In genomic region chr10:63978101-63978500, GRCm38 (mm10) we compare ENCODE assay signal across 11 mouse cellular contexts. TPM values are rescaled to one million over a fixed set of nuclear protein-coding genes. Genes with fewer than 3 reads are reported as not detected.
A peak's percentile ranks its signal among the peaks of the same experiment; 100 is the strongest.
DNase-seq lines count a peak whose midpoint lies in the region; ATAC-seq and TF ChIP-seq lines count a peak whose summit lies in the region.
"Had no signal": no experiment of that assay in that cellular context is flagged by ENCODE, and none has a peak within 500 bp of the region (broad histone marks: within the 10 kb centered on the region; RNA-seq: fewer than 3 reads in every experiment).

No protein-coding gene starts in this region.

- no peaks in the 10 kb centered on the region for H3K9me3 ChIP-seq in heart, embryonic 15.5 days (replicated peaks)
- no peaks in the 10 kb centered on the region for H3K9me3 ChIP-seq in forebrain, postnatal 0 days (ENCODE audit: low read length)
- no peaks in the 10 kb centered on the region for H3K9me3 ChIP-seq in midbrain, embryonic 13.5 days

- no peak for DNase-seq in heart, adult 8-10 months (ENCODE audit: low spot score)
- peak; percentile 4 for DNase-seq in embryo, embryonic 10 days (ENCODE audit: low spot score)
- peak; percentile 21 for DNase-seq in forebrain, postnatal 0 days
- DNase-seq in adrenal gland, postnatal 10 days: no peak
- DNase-seq in testis, postnatal 14 days (ENCODE audit: low spot score): no peak
- DNase-seq in layer of hippocampus, adult 18-20 months (ENCODE audit: low spot score in 2 of 2): no peak
- DNase-seq: adrenal gland, postnatal 25 days; kidney, adult 11 months; lung, adult 18-20 months had no signal

- 28% methylated on average over 11 of the region's 11 CpGs for WGBS in heart, embryonic 15.5 days
- 7% methylated on average over 11 of the region's 11 CpGs for WGBS in forebrain, postnatal 0 days
- 22% methylated on average over 11 of the region's 11 CpGs for WGBS in midbrain, embryonic 13.5 days

- ATAC-seq in heart, embryonic 15.5 days (replicated peaks; ENCODE audit: insufficient number of reproducible peaks, insufficient read depth, low FRiP score, low read depth): no peak
- ATAC-seq in forebrain, postnatal 0 days: no peak
- peak; percentile 63 for ATAC-seq in midbrain, embryonic 13.5 days

- H3K4me1 ChIP-seq in heart, embryonic 15.5 days (replicated peaks): peaks cover 7% of the 10 kb centered on the region
- no peaks in the 10 kb centered on the region; the same call in 1 of the 2 replicates for H3K4me1 ChIP-seq in forebrain, postnatal 0 days (ENCODE audit: insufficient read depth)
- H3K4me1 ChIP-seq in midbrain, embryonic 13.5 days (replicated peaks): peaks cover 19% of the 10 kb centered on the region

- H3K36me3 ChIP-seq in heart, embryonic 15.5 days: no peaks in the 10 kb centered on the region
- no peaks in the 10 kb centered on the region for H3K36me3 ChIP-seq in forebrain, postnatal 0 days (ENCODE audit: insufficient read depth)
- H3K36me3 ChIP-seq in midbrain, embryonic 13.5 days: no peaks in the 10 kb centered on the region

- no peak for TF ChIP-seq CTCF in forebrain, postnatal 0 days (IDR thresholded peaks at IDR 0.05; ENCODE audit: low read depth)

- peak overlapping the region; percentile 44 for H3K4me2 ChIP-seq in heart, embryonic 15.5 days
- peak overlapping the region; percentile 45 for H3K4me2 ChIP-seq in forebrain, postnatal 0 days (ENCODE audit: low read depth)
- H3K4me2 ChIP-seq in midbrain, embryonic 13.5 days (replicated peaks): peak overlapping the region; percentile 50

- no peaks in the 10 kb centered on the region for H3K27me3 ChIP-seq in heart, embryonic 15.5 days
- H3K27me3 ChIP-seq in forebrain, postnatal 0 days (ENCODE audit: insufficient read depth, low read length): no peaks in the 10 kb centered on the region
- no peaks in the 10 kb centered on the region for H3K27me3 ChIP-seq in midbrain, embryonic 13.5 days

- H3K9ac ChIP-seq in heart, embryonic 15.5 days: no peak overlapping the region
- H3K9ac ChIP-seq in forebrain, postnatal 0 days: peak overlapping the region; percentile 31; the same call in 1 of the 2 replicates
- 0 out of 2 replicates have a peak overlapping the region, but pooled peaks have one; percentile 19 for H3K9ac ChIP-seq in midbrain, embryonic 13.5 days (replicated peaks)

- peak overlapping the region; percentile 32; the same call in 1 of the 2 replicates for H3K27ac ChIP-seq in heart, embryonic 15.5 days
- peak overlapping the region; percentile 30; the same call in 1 of the 2 replicates for H3K27ac ChIP-seq in forebrain, postnatal 0 days (ENCODE audit: low read depth, low read length)
- H3K27ac ChIP-seq in midbrain, embryonic 13.5 days: peak overlapping the region; percentile 74

- 0 out of 2 replicates have a peak overlapping the region, but pooled peaks have one; percentile 15 for H3K4me3 ChIP-seq in heart, embryonic 15.5 days
- H3K4me3 ChIP-seq in forebrain, postnatal 0 days (ENCODE audit: low read depth, low read length): peak overlapping the region; percentile 25
- peak overlapping the region; percentile 31 for H3K4me3 ChIP-seq in midbrain, embryonic 13.5 days (replicated peaks)

RNA-seq across cellular contexts. Expression of gene Gm10118, which starts 50.9 kb away (rescaled TPM):
- polyA plus RNA-seq in heart, embryonic 15.5 days (2015; fragmentation: Nextera tagmentation; extraction: Ambion mirVana): 2.0 and 2.2 TPM in 2 replicates
- not detected for total RNA-seq in heart, adult 8-10 months (2022)
- total RNA-seq in forebrain, postnatal 0 days (2014; rRNA removed): 1.8 and 2.4 TPM in 2 replicates
- polyA plus RNA-seq in forebrain, postnatal 0 days (2015; fragmentation: Nextera tagmentation; extraction: Ambion mirVana): 0.15 and 0.57 TPM in 2 replicates
- 0.59 and 0.71 TPM in 2 replicates for polyA plus RNA-seq in midbrain, embryonic 13.5 days (2015; fragmentation: Nextera tagmentation; extraction: Ambion mirVana)
- not detected for total RNA-seq in adrenal gland, postnatal 10 days (2021)
- 1 to 10 TPM; 1.9 to 2.3 TPM for total RNA-seq in layer of hippocampus, adult 18-20 months (2021)
- total RNA-seq: adrenal gland, postnatal 25 days had no signal

Comparison
In these comparisons a context has a peak if more than half of its experiments do, and no peak if none do; other contexts are left out.
1. DNase-seq: peak in embryo, embryonic 10 days (single experiment) and forebrain, postnatal 0 days (single experiment); none in heart, adult 8-10 months (single experiment), adrenal gland, postnatal 10 days (single experiment), testis, postnatal 14 days (single experiment) and layer of hippocampus, adult 18-20 months (0 of 2).
2. Peak in every context shown above with its lines, with median percentiles within 50 percentile points of each other: H3K27ac ChIP-seq, H3K4me2 ChIP-seq and H3K4me3 ChIP-seq.